Mouse (Mus musculus) ES-CJ7 (cell line): Measurements from ENCODE around the gene Togaram2.
"Not testable (repeated sequence)": the region's sequence is repeated elsewhere in the genome, so short reads cannot be mapped to it uniquely, and the experiment has no call there.

Experiments used
- DNase-seq: peaks from one replicate; pipeline ENCODE4 v3.0.0; 2011; ENCODE audit warnings: low read depth, low spot score

The Togaram2 gene

GRCm38 (mm10) chr17:71730655-71731054 is 57.6 kb downstream of the Togaram2 start:
- DNase-seq: no peak

GRCm38 (mm10) chr17:71736442-71736841 is 63.4 kb downstream of the Togaram2 start:
- DNase-seq: no peak

GRCm38 (mm10) chr17:71742156-71742555 is 69.1 kb downstream of the Togaram2 start:
- no peak for DNase-seq

- no peak for DNase-seq
These were observed 69.9 kb downstream of the Togaram2 start for GRCm38 (mm10) chr17:71742935-71743334.

GRCm38 (mm10) chr17:71746114-71746513 is 73.1 kb downstream of the Togaram2 start:
- no peak for DNase-seq

GRCm38 (mm10) chr17:71747561-71747960 is 74.5 kb downstream of the Togaram2 start:
- no peak for DNase-seq

- DNase-seq: no peak
These were observed 76.6 kb downstream of the Togaram2 start for GRCm38 (mm10) chr17:71749616-71750168.

GRCm38 (mm10) chr17:71752831-71753230 is 79.8 kb downstream of the Togaram2 start, which contains the start of gene Pcare:
TSS of gene Pcare (minus strand) at chr17:71752894.
- DNase-seq: no peak

- DNase-seq: no peak
These were observed 87.5 kb downstream of the Togaram2 start for GRCm38 (mm10) chr17:71760536-71760935.

- DNase-seq: not testable (repeated sequence)
These were observed 95.1 kb downstream of the Togaram2 start, which contains the start of gene Clip4 for GRCm38 (mm10) chr17:71768173-71768572. TSS of gene Clip4 (plus strand) at chr17:71768473.

GRCm38 (mm10) chr17:71769564-71769963 is 96.5 kb downstream of the Togaram2 start:
- DNase-seq: no peak

- no peak for DNase-seq
These were observed 97.6 kb downstream of the Togaram2 start for GRCm38 (mm10) chr17:71770696-71771095.

GRCm38 (mm10) chr17:71774173-71774572 is 101.1 kb downstream of the Togaram2 start:
- no peak for DNase-seq

- no peak for DNase-seq
These were observed 102.2 kb downstream of the Togaram2 start for GRCm38 (mm10) chr17:71775279-71775678.

- peak; percentile 27 for DNase-seq
These were observed 105.6 kb downstream of the Togaram2 start for GRCm38 (mm10) chr17:71778696-71779095.
